Comparison of ENCODE assay signal across 8 mouse cellular contexts in the genomic region with DNA sequence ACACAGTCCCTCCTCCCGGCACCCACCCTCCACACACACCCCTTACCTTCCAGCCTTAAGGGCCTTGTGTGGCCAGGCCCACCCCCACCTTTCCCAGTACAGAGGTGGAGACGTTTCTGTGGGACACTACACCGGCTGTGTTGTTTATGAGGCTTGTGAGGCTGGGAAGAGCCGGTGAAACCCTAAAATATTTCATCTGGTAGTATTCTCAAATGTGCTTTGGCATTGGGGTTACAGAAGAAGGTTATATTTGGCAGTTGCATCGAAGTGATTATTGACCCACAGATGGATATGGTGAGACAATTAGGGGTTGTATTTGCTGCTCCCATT. TPM values are rescaled to one million over a fixed set of nuclear protein-coding genes. Genes with fewer than 3 reads are reported as not detected.
A peak's percentile ranks its signal among the peaks of the same experiment; 100 is the strongest.
DNase-seq lines count a peak whose midpoint lies in the region; ATAC-seq lines count a peak whose summit lies in the region.

No protein-coding gene starts in this region.

- H3K9me3 ChIP-seq in lung, embryonic 16.5 days (ENCODE audit: control insufficient read depth, low read length) = no peaks in the 10 kb centered on the region
- H3K9me3 ChIP-seq in forebrain, embryonic 11.5 days (ENCODE audit: control insufficient read depth, low read length) = no peaks in the 10 kb centered on the region
- no peaks in the 10 kb centered on the region for H3K9me3 ChIP-seq in limb, embryonic 11.5 days (ENCODE audit: control insufficient read depth, low read length)
- no peaks in the 10 kb centered on the region for H3K9me3 ChIP-seq in neural tube, embryonic 15.5 days (replicated peaks)

- no peak overlapping the region for H3K27ac ChIP-seq in lung, embryonic 16.5 days (ENCODE audit: low read length)
- H3K27ac ChIP-seq in forebrain, embryonic 11.5 days (ENCODE audit: low read depth, low read length) = no peak overlapping the region; the same call in 1 of the 2 replicates
- H3K27ac ChIP-seq in limb, embryonic 11.5 days (replicated peaks; ENCODE audit: low read depth, low read length) = no peak overlapping the region
- peak overlapping the region; percentile 89 for H3K27ac ChIP-seq in neural tube, embryonic 15.5 days (replicated peaks)

- DNase-seq in lung, postnatal 4 days = no peak
- DNase-seq in forebrain, embryonic 11.5 days (ENCODE audit: low spot score) = no peak
- no peak for DNase-seq in limb, embryonic 11.5 days (ENCODE audit: low spot score)
- no peak for DNase-seq in gastrocnemius, postnatal 4 days (ENCODE audit: low spot score in 2 of 2)
- DNase-seq in cerebellum, postnatal 14 days = no peak
- no peak for DNase-seq in left cerebral cortex, adult 8-10 months (ENCODE audit: low spot score in 2 of 2)

- WGBS in lung, embryonic 16.5 days = 13% methylated on average over 5 of the region's 5 CpGs
- 18% methylated on average over 5 of the region's 5 CpGs for WGBS in forebrain, embryonic 11.5 days
- WGBS in limb, embryonic 11.5 days = 12% methylated on average over 5 of the region's 5 CpGs
- WGBS in neural tube, embryonic 15.5 days = 2% methylated on average over 5 of the region's 5 CpGs

- peak overlapping the region; percentile 62 for H3K4me3 ChIP-seq in lung, embryonic 16.5 days (ENCODE audit: low read length)
- peak overlapping the region; percentile 91 for H3K4me3 ChIP-seq in forebrain, embryonic 11.5 days (ENCODE audit: low read depth, low read length)
- H3K4me3 ChIP-seq in limb, embryonic 11.5 days (ENCODE audit: low read depth, low read length) = peak overlapping the region; percentile 69
- peak overlapping the region; percentile 84 for H3K4me3 ChIP-seq in neural tube, embryonic 15.5 days (replicated peaks)

- ATAC-seq in lung, embryonic 16.5 days (ENCODE audit: low read depth) = no peak
- no peak for ATAC-seq in forebrain, embryonic 11.5 days (replicated peaks; ENCODE audit: low FRiP score)
- no peak for ATAC-seq in limb, embryonic 11.5 days (ENCODE audit: insufficient number of reproducible peaks, low FRiP score, low TSS enrichment, low read depth)
- ATAC-seq in neural tube, embryonic 15.5 days (ENCODE audit: low FRiP score) = no peak; the same call in 1 of the 2 replicates

- no peaks in the 10 kb centered on the region for H3K27me3 ChIP-seq in lung, embryonic 16.5 days (ENCODE audit: control insufficient read depth, insufficient read depth, low read depth, low read length)
- H3K27me3 ChIP-seq in forebrain, embryonic 11.5 days (ENCODE audit: control insufficient read depth, insufficient read depth, low read length) = no peaks in the 10 kb centered on the region
- H3K27me3 ChIP-seq in limb, embryonic 11.5 days (ENCODE audit: control insufficient read depth, insufficient read depth, low read length) = no peaks in the 10 kb centered on the region
- H3K27me3 ChIP-seq in neural tube, embryonic 15.5 days (replicated peaks) = 0 out of 2 replicates have a peak, but pooled peaks cover 6% of the 10 kb centered on the region

- H3K36me3 ChIP-seq in lung, embryonic 16.5 days (ENCODE audit: control insufficient read depth, insufficient read depth, low read length) = no peaks in the 10 kb centered on the region
- H3K36me3 ChIP-seq in forebrain, embryonic 11.5 days (ENCODE audit: control insufficient read depth, insufficient read depth, low read length) = no peaks in the 10 kb centered on the region
- no peaks in the 10 kb centered on the region for H3K36me3 ChIP-seq in limb, embryonic 11.5 days (ENCODE audit: control insufficient read depth, insufficient read depth, low read length)
- no peaks in the 10 kb centered on the region for H3K36me3 ChIP-seq in neural tube, embryonic 15.5 days

- H3K4me1 ChIP-seq in lung, embryonic 16.5 days (replicated peaks; ENCODE audit: control insufficient read depth, insufficient read depth, low read length) = peaks cover 47% of the 10 kb centered on the region
- peaks cover 12% of the 10 kb centered on the region; the same call in 1 of the 2 replicates for H3K4me1 ChIP-seq in forebrain, embryonic 11.5 days (replicated peaks; ENCODE audit: control insufficient read depth, insufficient read depth, low read length)
- H3K4me1 ChIP-seq in limb, embryonic 11.5 days (ENCODE audit: control insufficient read depth, insufficient read depth, low read length) = peaks cover 28% of the 10 kb centered on the region
- H3K4me1 ChIP-seq in neural tube, embryonic 15.5 days = peaks cover 58% of the 10 kb centered on the region

- H3K9ac ChIP-seq in lung, embryonic 16.5 days (ENCODE audit: low read length) = peak overlapping the region; percentile 95
- peak overlapping the region; percentile 85 for H3K9ac ChIP-seq in forebrain, embryonic 11.5 days (ENCODE audit: low read length)
- H3K9ac ChIP-seq in limb, embryonic 11.5 days (ENCODE audit: low read length) = peak overlapping the region; percentile 45
- H3K9ac ChIP-seq in neural tube, embryonic 15.5 days (replicated peaks) = peak overlapping the region; percentile 90

- peak overlapping the region; percentile 86 for H3K4me2 ChIP-seq in lung, embryonic 16.5 days (ENCODE audit: low read depth, low read length)
- peak overlapping the region; percentile 92 for H3K4me2 ChIP-seq in forebrain, embryonic 11.5 days (ENCODE audit: low read depth, low read length, severe bottlenecking)
- H3K4me2 ChIP-seq in limb, embryonic 11.5 days (ENCODE audit: low read depth, severe bottlenecking) = peak overlapping the region; percentile 93
- H3K4me2 ChIP-seq in neural tube, embryonic 15.5 days = peak overlapping the region; percentile 78

RNA-seq across cellular contexts. Expression of a gene that starts 1.2 kb away (rescaled TPM):
- polyA plus RNA-seq in lung, embryonic 16.5 days (2015; fragmentation: Nextera tagmentation; extraction: Ambion mirVana) = 6.8 and 7.9 TPM in 2 replicates
- polyA plus RNA-seq in forebrain, embryonic 11.5 days (2014; fragmentation: Nextera tagmentation; extraction: Ambion mirVana) = 15.0 and 16.0 TPM in 2 replicates
- 8.0 and 9.4 TPM in 2 replicates for polyA plus RNA-seq in limb, embryonic 11.5 days (2014; fragmentation: Nextera tagmentation; extraction: Ambion mirVana)
- 19.3 and 23.1 TPM in 2 replicates for polyA plus RNA-seq in neural tube, embryonic 15.5 days (2015; fragmentation: Nextera tagmentation; extraction: Ambion mirVana)
- total RNA-seq in gastrocnemius, postnatal 4 days (2021) = 10 to 100 TPM; 16.2 to 17.0 TPM
- 100 to 1,000 TPM; 100 to 118 (median 110) TPM for total RNA-seq in left cerebral cortex, adult 8-10 months (2022)

RNA-seq across cellular contexts. Expression of a gene that starts 46.8 kb away (rescaled TPM):
- polyA plus RNA-seq in lung, embryonic 16.5 days (2015; fragmentation: Nextera tagmentation; extraction: Ambion mirVana) = 91.3 and 93.3 TPM in 2 replicates
- 7.2 and 7.7 TPM in 2 replicates for polyA plus RNA-seq in forebrain, embryonic 11.5 days (2014; fragmentation: Nextera tagmentation; extraction: Ambion mirVana)
- polyA plus RNA-seq in limb, embryonic 11.5 days (2014; fragmentation: Nextera tagmentation; extraction: Ambion mirVana) = 3.8 and 5.0 TPM in 2 replicates
- polyA plus RNA-seq in neural tube, embryonic 15.5 days (2015; fragmentation: Nextera tagmentation; extraction: Ambion mirVana) = 9.5 and 12.6 TPM in 2 replicates
- 10 to 100 TPM; 24.6 to 28.1 TPM for total RNA-seq in gastrocnemius, postnatal 4 days (2021)
- 10 to 100 TPM; 18.9 to 25.1 (median 19.3) TPM for total RNA-seq in left cerebral cortex, adult 8-10 months (2022)

RNA-seq across cellular contexts. Expression of a gene that starts 48.9 kb away (rescaled TPM):
- 5.6 and 6.1 TPM in 2 replicates for polyA plus RNA-seq in lung, embryonic 16.5 days (2015; fragmentation: Nextera tagmentation; extraction: Ambion mirVana)
- polyA plus RNA-seq in forebrain, embryonic 11.5 days (2014; fragmentation: Nextera tagmentation; extraction: Ambion mirVana) = 4.6 and 5.6 TPM in 2 replicates
- polyA plus RNA-seq in limb, embryonic 11.5 days (2014; fragmentation: Nextera tagmentation; extraction: Ambion mirVana) = 6.7 and 7.7 TPM in 2 replicates
- 2.2 and 2.5 TPM in 2 replicates for polyA plus RNA-seq in neural tube, embryonic 15.5 days (2015; fragmentation: Nextera tagmentation; extraction: Ambion mirVana)
- total RNA-seq in gastrocnemius, postnatal 4 days (2021) = 10 to 100 TPM; 14.1 to 14.7 TPM
- total RNA-seq in left cerebral cortex, adult 8-10 months (2022) = 10 to 100 TPM; 56.3 to 63.9 (median 62.1) TPM

RNA-seq across cellular contexts. Expression of a gene that starts 59.5 kb away (rescaled TPM):
- polyA plus RNA-seq in lung, embryonic 16.5 days (2015; fragmentation: Nextera tagmentation; extraction: Ambion mirVana) = not detected in 2 replicates
- polyA plus RNA-seq in forebrain, embryonic 11.5 days (2014; fragmentation: Nextera tagmentation; extraction: Ambion mirVana) = not detected in 2 replicates
- polyA plus RNA-seq in limb, embryonic 11.5 days (2014; fragmentation: Nextera tagmentation; extraction: Ambion mirVana) = not detected in 2 replicates
- not detected in 2 replicates for polyA plus RNA-seq in neural tube, embryonic 15.5 days (2015; fragmentation: Nextera tagmentation; extraction: Ambion mirVana)
- total RNA-seq in gastrocnemius, postnatal 4 days (2021) = not detected
- total RNA-seq in left cerebral cortex, adult 8-10 months (2022) = under 1 TPM in 1 of 4 experiments, not detected in 3; 0.34 TPM

Comparison
In these comparisons a context has a peak if more than half of its experiments do, and no peak if none do; other contexts are left out.
1. H3K9ac ChIP-seq: peak in every context shown above with its lines; median percentile 95 in lung, embryonic 16.5 days; 90 in neural tube, embryonic 15.5 days; 85 in forebrain, embryonic 11.5 days; 45 in limb, embryonic 11.5 days.